Mouse (Mus musculus) MN1 (cell line): ENCODE results near the gene Ttll9.

Experiments
- DNase-seq: peaks from one replicate; pipeline ENCODE4 v3.0.0-alpha.2; 2016; ENCODE audit warnings: low spot score

The Ttll9 gene

GRCm38 (mm10) chr2:152941776-152942175 lies 20.5 kb upstream of the Ttll9 start:
- no peak for DNase-seq

- DNase-seq, result no peak
Observed at GRCm38 (mm10) chr2:152942898-152943515, 19.3 kb upstream of the Ttll9 start.

GRCm38 (mm10) chr2:152943568-152943967 lies 18.7 kb upstream of the Ttll9 start:
- DNase-seq, result no peak

GRCm38 (mm10) chr2:152944013-152944412 lies 18.3 kb upstream of the Ttll9 start:
- DNase-seq, result no peak

GRCm38 (mm10) chr2:152947098-152947497 lies 15.2 kb upstream of the Ttll9 start:
- no peak for DNase-seq

- no peak for DNase-seq
Observed at GRCm38 (mm10) chr2:152948438-152949020, 13.8 kb upstream of the Ttll9 start.

- no peak for DNase-seq
Observed at GRCm38 (mm10) chr2:152950358-152951064, 11.8 kb upstream of the Ttll9 start.

- DNase-seq, result peak; percentile 74
Observed at GRCm38 (mm10) chr2:152951065-152951849, 11.0 kb upstream of the Ttll9 start, which contains the start of gene Dusp15. Gene Dusp15 (minus strand): TSS chr2:152951698.

GRCm38 (mm10) chr2:152951850-152952720 lies 10.2 kb upstream of the Ttll9 start:
- DNase-seq, result peak; percentile 77

- DNase-seq, result no peak
Observed at GRCm38 (mm10) chr2:152958116-152958515, 4.2 kb upstream of the Ttll9 start.

- no peak for DNase-seq
Observed at GRCm38 (mm10) chr2:152965555-152965954, 3.3 kb downstream of the Ttll9 start.

GRCm38 (mm10) chr2:152976991-152977390 lies 14.7 kb downstream of the Ttll9 start:
- no peak for DNase-seq

GRCm38 (mm10) chr2:152985582-152985981 lies 23.3 kb downstream of the Ttll9 start:
- peak; percentile 71 for DNase-seq

GRCm38 (mm10) chr2:152991529-152991928 lies 29.2 kb downstream of the Ttll9 start:
- no peak for DNase-seq

- DNase-seq, result no peak
Observed at GRCm38 (mm10) chr2:152997046-152997445, 34.8 kb downstream of the Ttll9 start.

- no peak for DNase-seq
Observed at GRCm38 (mm10) chr2:153002492-153003248, 40.4 kb downstream of the Ttll9 start.

GRCm38 (mm10) chr2:153003681-153004338 lies 41.5 kb downstream of the Ttll9 start:
- no peak for DNase-seq

GRCm38 (mm10) chr2:153005981-153006380 lies 43.7 kb downstream of the Ttll9 start:
- DNase-seq, result no peak

- DNase-seq, result no peak
Observed at GRCm38 (mm10) chr2:153009192-153009973, 47.1 kb downstream of the Ttll9 start.
